27 mouse cellular contexts compared by ENCODE assay signal in genomic region chr6:83635329-83635728, GRCm38 (mm10). TPM values are rescaled to one million over a fixed set of nuclear protein-coding genes. Genes with fewer than 3 reads are reported as not detected.
DNase-seq lines count a peak whose midpoint lies in the region; ATAC-seq and TF ChIP-seq lines count a peak whose summit lies in the region.
"Had no signal": no experiment of that assay in that cellular context is flagged by ENCODE, and none has a peak within 500 bp of the region (broad histone marks: within the 10 kb centered on the region; RNA-seq: fewer than 3 reads in every experiment).

No protein-coding gene starts in this region.

- H3K4me3 ChIP-seq in megakaryocyte, embryonic 14.5 days (replicated peaks): peak overlapping the region; percentile 72
- H3K4me3 ChIP-seq in G1E (ENCODE audit: low read depth, low read length) (peak overlapping the region; percentile 10; the same call in 1 of the 2 replicates), MEL (ENCODE audit: control insufficient read depth in 1 of 2, insufficient read depth in 1 of 2, low read depth in 2 of 2, low read length in 2 of 2) (no peak overlapping the region)
- H3K4me3 ChIP-seq: embryonic facial prominence, embryonic 10.5 days; embryonic facial prominence, embryonic 12.5 days; forebrain, embryonic 13.5 days; forebrain, embryonic 15.5 days had no signal

- ATAC-seq in megakaryocyte, adult 5-6 weeks (ENCODE audit: poor library complexity, severe bottlenecking): no peak
- ATAC-seq in G1E (ENCODE audit: extremely low read depth, insufficient number of reproducible peaks, low FRiP score, poor library complexity, severe bottlenecking): no peak
- ATAC-seq: activated CD4-positive, CD25-positive, alpha-beta regulatory T cell, adult 4 months; forebrain, embryonic 13.5 days; forebrain, embryonic 15.5 days; forebrain, postnatal 0 days had no signal

- no peak overlapping the region for H3K27ac ChIP-seq in MEL (ENCODE audit: control insufficient read depth, low read depth, low read length)
- H3K27ac ChIP-seq: embryonic facial prominence, embryonic 10.5 days; embryonic facial prominence, embryonic 12.5 days; forebrain, embryonic 13.5 days; forebrain, embryonic 15.5 days had no signal

- H3K4me1 ChIP-seq in megakaryocyte, embryonic 14.5 days: peaks cover 3% of the 10 kb centered on the region; the same call in 1 of the 2 replicates
- H3K4me1 ChIP-seq in G1E (ENCODE audit: insufficient read depth, low read depth, low read length) (no peaks in the 10 kb centered on the region), MEL (ENCODE audit: control insufficient read depth in 1 of 2, insufficient read depth in 2 of 2, low read length in 2 of 2) (no peaks in the 10 kb centered on the region)
- H3K4me1 ChIP-seq: embryonic facial prominence, embryonic 12.5 days; forebrain, embryonic 13.5 days; forebrain, embryonic 15.5 days had no signal

- peaks cover 46% of the 10 kb centered on the region for H3K27me3 ChIP-seq in megakaryocyte, embryonic 14.5 days (replicated peaks)
- peaks cover 24% of the 10 kb centered on the region for H3K27me3 ChIP-seq in G1E (ENCODE audit: insufficient read depth, low read length)
- H3K27me3 ChIP-seq in MEL (ENCODE audit: control insufficient read depth in 1 of 2, insufficient read depth in 2 of 2, low read length in 2 of 2): peaks cover 15 to 19% of the 10 kb centered on the region in 2 experiments
- H3K27me3 ChIP-seq: embryonic facial prominence, embryonic 12.5 days; forebrain, embryonic 13.5 days; forebrain, embryonic 15.5 days had no signal

- no peak for TF ChIP-seq RAD21 in MEL (IDR thresholded peaks at IDR 0.05; ENCODE audit: low read depth, low read length)

- no peaks in the 10 kb centered on the region for H3K9me3 ChIP-seq in megakaryocyte, embryonic 14.5 days
- no peaks in the 10 kb centered on the region for H3K9me3 ChIP-seq in G1E (replicated peaks)
- no peaks in the 10 kb centered on the region for H3K9me3 ChIP-seq in MEL (replicated peaks; ENCODE audit: insufficient read depth, low read length)
- H3K9me3 ChIP-seq: embryonic facial prominence, embryonic 10.5 days; embryonic facial prominence, embryonic 12.5 days; forebrain, embryonic 13.5 days; forebrain, embryonic 15.5 days had no signal

- TF ChIP-seq CTCF in G1E (IDR thresholded peaks at IDR 0.05; ENCODE audit: low read depth, low read length) (no peak), MEL (IDR thresholded peaks at IDR 0.05 in 2 of 3, conservative IDR thresholded peaks at IDR 0.05 in 1 of 3; ENCODE audit: control insufficient read depth in 1 of 3, insufficient read depth in 1 of 3, low read depth in 2 of 3, low read length in 3 of 3, poor library complexity in 1 of 3, severe bottlenecking in 1 of 3) (no peak)

- no peak for TF ChIP-seq POLR2A in MEL (IDR thresholded peaks at IDR 0.05; ENCODE audit: control insufficient read depth in 1 of 2, insufficient read depth in 1 of 2, low read depth in 1 of 2, low read length in 2 of 2, poor library complexity in 1 of 2)

- no peaks in the 10 kb centered on the region for H3K36me3 ChIP-seq in megakaryocyte, embryonic 14.5 days (replicated peaks; ENCODE audit: low read length)
- H3K36me3 ChIP-seq in G1E (replicated peaks): no peaks in the 10 kb centered on the region
- H3K36me3 ChIP-seq in MEL (ENCODE audit: control insufficient read depth in 1 of 2, insufficient read depth in 2 of 2, low read length in 2 of 2): no peaks in the 10 kb centered on the region
- H3K36me3 ChIP-seq: embryonic facial prominence, embryonic 10.5 days; embryonic facial prominence, embryonic 12.5 days; forebrain, embryonic 15.5 days had no signal

- H3K79me2 ChIP-seq in MEL (ENCODE audit: control insufficient read depth, insufficient read depth, low read length, poor library complexity): no peaks in the 10 kb centered on the region

- TF ChIP-seq EP300 in MEL (IDR thresholded peaks at IDR 0.05; ENCODE audit: low read depth in 1 of 2, low read length in 2 of 2): no peak

- H3K9ac ChIP-seq in MEL (ENCODE audit: control insufficient read depth, low read depth, low read length, poor library complexity, severe bottlenecking): no peak overlapping the region
- H3K9ac ChIP-seq: embryonic facial prominence, embryonic 12.5 days; forebrain, embryonic 13.5 days; forebrain, embryonic 15.5 days; forebrain, postnatal 0 days had no signal

- intact Hi-C loops in heart, postnatal 25 days (cut with DNase I): no loop called here

- DNase-seq in heart, adult 11 months: peak; percentile 61
- DNase-seq in heart, postnatal 25 days (ENCODE audit: low spot score): no peak
- DNase-seq in G1E (ENCODE audit: low spot score): no peak
- no peak for DNase-seq in MEL (ENCODE audit: low read depth, low spot score)
- no peak for DNase-seq in thymus, postnatal 4 days
- DNase-seq in ovary, postnatal 10 days (ENCODE audit: low spot score): no peak
- DNase-seq: adrenal gland, adult 8-10 months; adrenal gland, postnatal 14 days; adrenal gland, postnatal 36 days; cerebellum, adult 11-12 months; cerebellum, adult 8-10 months; cerebellum, postnatal 10 days; cerebellum, postnatal 25 days; forebrain, postnatal 0 days had no signal

TF ChIP-seq in MEL, 35 proteins besides CTCF, POLR2A, EP300 and RAD21:
- TF ChIP-seq POLR2AphosphoS5 (IDR thresholded peaks at IDR 0.05; ENCODE audit: borderline replicate concordance, low read depth, low read length) (peak; percentile 36; the same call in 1 of the 2 replicates), HCFC1 (IDR thresholded peaks at IDR 0.05; ENCODE audit: low read depth, low read length) (no peak), TAL1 (IDR thresholded peaks at IDR 0.05; ENCODE audit: low read length) (no peak), MEF2A (IDR thresholded peaks at IDR 0.05; ENCODE audit: extremely low read depth, insufficient replicate concordance, low read depth, low read length, poor library complexity, severe bottlenecking) (no peak)

RNA-seq across cellular contexts. Expression of gene Clec4f, which starts 20.7 kb away (rescaled TPM):
- total RNA-seq in heart, postnatal 25 days (2021): not detected
- not detected in 2 replicates for polyA plus RNA-seq in megakaryocyte, embryonic 14.5 days (2012; ENCODE audit: insufficient read depth, low replicate concordance)
- not detected in 2 replicates for total RNA-seq in megakaryocyte, adult 5-6 weeks (2015)
- not detected in 2 replicates for total RNA-seq in megakaryocyte, adult 5-6 weeks (2017)
- total RNA-seq in G1E (2014; fragmentation: Nextera tagmentation) (not detected in 2 replicates), G1E (2017) (0.05 TPM in 1 of 2 replicates, not detected in the other), MEL (2012; rRNA removed) (not detected in 2 replicates)
- polyA plus RNA-seq in G1E (2012) (not detected in 2 replicates), MEL (2012; ENCODE audit: insufficient read depth in 1 of 2, insufficient read length in 2 of 2, low read depth in 1 of 2, low replicate concordance in 2 of 2, missing spikeins in 1 of 2) (not detected)
- total RNA-seq: adrenal gland, adult 18-20 months; adrenal gland, adult 8-10 months; adrenal gland, postnatal 36 days; ES-E14; forebrain, postnatal 0 days had no signal
- polyA plus RNA-seq: activated CD4-positive, CD25-positive, alpha-beta regulatory T cell, adult 4 months; C2C12; cortical plate, adult 2 months; embryonic facial prominence, embryonic 10.5 days; embryonic facial prominence, embryonic 12.5 days; embryonic facial prominence, embryonic 14.5 days; forebrain, embryonic 11.5 days; forebrain, embryonic 13.5 days; forebrain, embryonic 15.5 days had no signal

RNA-seq across cellular contexts. Expression of gene Cd207, which starts 42.3 kb away (rescaled TPM):
- total RNA-seq in heart, postnatal 25 days (2021): 1 to 10 TPM; 1.0 to 1.5 TPM
- not detected in 2 replicates for polyA plus RNA-seq in megakaryocyte, embryonic 14.5 days (2012; ENCODE audit: insufficient read depth, low replicate concordance)
- not detected in 2 replicates for total RNA-seq in megakaryocyte, adult 5-6 weeks (2015)
- total RNA-seq in megakaryocyte, adult 5-6 weeks (2017): not detected in 2 replicates
- not detected in 2 replicates for total RNA-seq in G1E (2014; fragmentation: Nextera tagmentation)
- not detected in 2 replicates for total RNA-seq in G1E (2017)
- not detected in 2 replicates for polyA plus RNA-seq in G1E (2012)
- total RNA-seq in MEL (2012; rRNA removed): not detected in 2 replicates
- not detected for polyA plus RNA-seq in MEL (2012; ENCODE audit: insufficient read depth in 1 of 2, insufficient read length in 2 of 2, low read depth in 1 of 2, low replicate concordance in 2 of 2, missing spikeins in 1 of 2)
- total RNA-seq: ES-E14; forebrain, postnatal 0 days had no signal
- polyA plus RNA-seq: activated CD4-positive, CD25-positive, alpha-beta regulatory T cell, adult 4 months; C2C12; cortical plate, adult 2 months; embryonic facial prominence, embryonic 10.5 days; embryonic facial prominence, embryonic 12.5 days; embryonic facial prominence, embryonic 14.5 days; forebrain, embryonic 11.5 days; forebrain, embryonic 13.5 days; forebrain, embryonic 15.5 days; forebrain, postnatal 0 days had no signal

Comparison
In these comparisons a context has a peak if more than half of its experiments do, and no peak if none do; other contexts are left out.
1. H3K4me3 ChIP-seq: peak in megakaryocyte, embryonic 14.5 days (single experiment) and G1E (single experiment); none in MEL (0 of 2).